Mouse (Mus musculus): ENCODE measurements around the gene Lpin2. TPM values are rescaled to one million over a fixed set of nuclear protein-coding genes. Genes with fewer than 3 reads are reported as not detected.

Lpin2 gene
- total and polyA plus RNA-seq, 2 experiments from 2014 or later = 8.5 to 22.2 TPM

DNA sequence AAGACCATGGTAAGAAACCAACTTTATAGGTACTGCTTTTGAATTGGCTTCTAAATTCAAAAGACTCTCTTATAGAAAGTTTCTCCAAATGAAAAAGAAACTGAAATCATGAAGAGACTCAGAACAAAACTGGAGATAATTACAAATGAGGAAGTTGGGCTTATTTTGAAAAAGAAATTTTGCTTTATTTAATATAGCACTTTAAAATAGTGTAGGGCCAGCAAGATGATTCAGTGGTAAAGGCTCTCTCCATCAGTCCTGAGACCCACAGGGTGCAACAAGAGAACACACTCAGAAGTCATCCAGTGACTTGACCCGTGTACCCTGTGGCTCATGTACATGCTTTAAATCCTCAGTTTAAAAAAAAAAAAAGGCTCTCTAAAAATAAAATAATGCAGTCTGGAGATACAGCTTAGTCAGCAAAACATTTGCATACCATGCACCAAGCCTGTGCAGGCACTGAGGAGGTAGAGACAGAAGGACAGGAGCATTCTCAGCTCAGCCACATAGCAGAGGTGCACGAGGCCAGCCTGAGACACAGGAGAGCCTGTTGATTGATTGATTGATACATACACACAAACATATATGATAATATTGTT lies 33.0 kb downstream of the Lpin2 start:
- DNase-seq (ENCODE audit: low spot score) = no peak
- H3K4me3 ChIP-seq (ENCODE audit: low read depth, low read length) = no peak overlapping the region
- no peak overlapping the region for H3K27ac ChIP-seq (ENCODE audit: low read depth)
- 38% methylated on average over 2 of the region's 2 CpGs for WGBS
- no peaks in the 10 kb centered on the region; the same call in 1 of the 2 replicates for H3K9me3 ChIP-seq (replicated peaks; ENCODE audit: control insufficient read depth, low read length)
- peaks cover 5% of the 10 kb centered on the region for H3K36me3 ChIP-seq (replicated peaks; ENCODE audit: control insufficient read depth, insufficient read depth, low read length)
- peaks cover 16% of the 10 kb centered on the region; the same call in 1 of the 2 replicates for H3K4me1 ChIP-seq (ENCODE audit: control insufficient read depth, insufficient read depth)
- ATAC-seq (ENCODE audit: insufficient read depth, low read depth) = no peak
- TF ChIP-seq CTCF (IDR thresholded peaks at IDR 0.05; ENCODE audit: low read depth) (no peak), EP300 (IDR thresholded peaks at IDR 0.05; ENCODE audit: low read depth) (no peak)
- H3K9ac ChIP-seq (replicated peaks; ENCODE audit: low read depth, low read length) = no peak overlapping the region
- no peaks in the 10 kb centered on the region for H3K27me3 ChIP-seq (ENCODE audit: control insufficient read depth, insufficient read depth, low read length)
- no peak overlapping the region for H3K4me2 ChIP-seq (ENCODE audit: low read depth, low read length)

DNA sequence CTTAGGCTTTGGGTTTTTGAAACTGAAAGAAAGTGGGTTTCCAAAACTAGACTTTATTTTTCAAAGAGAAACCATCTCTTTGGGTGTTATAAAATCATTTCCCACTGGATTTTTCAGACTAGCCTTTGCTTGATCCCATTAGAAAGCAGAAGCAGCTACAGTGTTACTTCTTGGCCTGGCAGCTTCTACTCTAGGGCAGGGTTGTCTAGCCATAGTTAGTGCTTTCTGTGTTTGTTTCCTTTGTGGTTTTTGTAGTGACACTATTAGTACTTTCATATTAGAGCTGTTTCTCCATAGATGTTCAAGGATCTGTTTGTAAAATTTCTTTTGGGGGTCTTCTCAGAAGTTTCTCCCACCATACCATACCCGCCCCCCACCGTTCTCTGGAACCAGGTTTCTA lies 33.9 kb downstream of the Lpin2 start:
- H3K9ac ChIP-seq (replicated peaks; ENCODE audit: low read depth, low read length) = no peak overlapping the region
- peaks cover 20% of the 10 kb centered on the region; the same call in 1 of the 2 replicates for H3K4me1 ChIP-seq (ENCODE audit: control insufficient read depth, insufficient read depth)
- WGBS = 89% methylated on average over 2 of the region's 2 CpGs
- no peak overlapping the region for H3K27ac ChIP-seq (ENCODE audit: low read depth)
- TF ChIP-seq EP300 (IDR thresholded peaks at IDR 0.05; ENCODE audit: low read depth) = no peak
- TF ChIP-seq CTCF (IDR thresholded peaks at IDR 0.05; ENCODE audit: low read depth) = no peak
- H3K27me3 ChIP-seq (ENCODE audit: control insufficient read depth, insufficient read depth, low read length) = no peaks in the 10 kb centered on the region
- DNase-seq (ENCODE audit: low spot score) (no peak), ATAC-seq (ENCODE audit: insufficient read depth, low read depth) (no peak)
- no peak overlapping the region for H3K4me2 ChIP-seq (ENCODE audit: low read depth, low read length)
- peaks cover 5% of the 10 kb centered on the region for H3K36me3 ChIP-seq (replicated peaks; ENCODE audit: control insufficient read depth, insufficient read depth, low read length)
- H3K9me3 ChIP-seq (replicated peaks; ENCODE audit: control insufficient read depth, low read length) = no peaks in the 10 kb centered on the region; the same call in 1 of the 2 replicates
- H3K4me3 ChIP-seq (ENCODE audit: low read depth, low read length) = no peak overlapping the region

- Histone ChIP-seq H3K36me3 (replicated peaks; ENCODE audit: control insufficient read depth, insufficient read depth, low read length) (peaks cover 5% of the 10 kb centered on the region), H3K27ac (ENCODE audit: low read depth) (no peak overlapping the region), H3K9ac (replicated peaks; ENCODE audit: low read depth, low read length) (no peak overlapping the region), H3K4me3 (ENCODE audit: low read depth, low read length) (no peak overlapping the region), H3K4me1 (ENCODE audit: control insufficient read depth, insufficient read depth) (peaks cover 24% of the 10 kb centered on the region; the same call in 1 of the 2 replicates), H3K9me3 (replicated peaks; ENCODE audit: control insufficient read depth, low read length) (no peaks in the 10 kb centered on the region; the same call in 1 of the 2 replicates), H3K27me3 (ENCODE audit: control insufficient read depth, insufficient read depth, low read length) (no peaks in the 10 kb centered on the region), H3K4me2 (ENCODE audit: low read depth, low read length) (no peak overlapping the region)
- TF ChIP-seq EP300 (IDR thresholded peaks at IDR 0.05; ENCODE audit: low read depth) (no peak), CTCF (IDR thresholded peaks at IDR 0.05; ENCODE audit: low read depth) (no peak)
- WGBS = 83% methylated on average over 5 of the region's 5 CpGs
- ATAC-seq (ENCODE audit: insufficient read depth, low read depth) (no peak), DNase-seq (ENCODE audit: low spot score) (no peak)
Observed at GRCm38 (mm10) chr17:71217111-71217685, 34.8 kb downstream of the Lpin2 start.

GRCm38 (mm10) chr17:71221383-71221782 lies 39.0 kb downstream of the Lpin2 start:
- peak; percentile 82 for ATAC-seq (ENCODE audit: insufficient read depth, low read depth)

GRCm38 (mm10) chr17:71223676-71224075 lies 41.3 kb downstream of the Lpin2 start:
- H3K4me3 ChIP-seq (ENCODE audit: low read depth, low read length) = no peak overlapping the region
- H3K27me3 ChIP-seq (ENCODE audit: control insufficient read depth, insufficient read depth, low read length) = no peaks in the 10 kb centered on the region
- peaks cover 25% of the 10 kb centered on the region; the same call in 1 of the 2 replicates for H3K4me1 ChIP-seq (ENCODE audit: control insufficient read depth, insufficient read depth)
- H3K9me3 ChIP-seq (replicated peaks; ENCODE audit: control insufficient read depth, low read length) = no peaks in the 10 kb centered on the region
- H3K9ac ChIP-seq (replicated peaks; ENCODE audit: low read depth, low read length) = no peak overlapping the region
- ATAC-seq (ENCODE audit: insufficient read depth, low read depth) (no peak), DNase-seq (ENCODE audit: low spot score) (no peak)
- no peaks in the 10 kb centered on the region for H3K36me3 ChIP-seq (replicated peaks; ENCODE audit: control insufficient read depth, insufficient read depth, low read length)
- 63% methylated on average over 5 of the region's 5 CpGs for WGBS
- no peak for TF ChIP-seq EP300 (IDR thresholded peaks at IDR 0.05; ENCODE audit: low read depth)
- no peak for TF ChIP-seq CTCF (IDR thresholded peaks at IDR 0.05; ENCODE audit: low read depth)
- H3K4me2 ChIP-seq (ENCODE audit: low read depth, low read length) = no peak overlapping the region
- no peak overlapping the region for H3K27ac ChIP-seq (ENCODE audit: low read depth)

More at GRCm38 (mm10) chr17:71221383-71221782, 39.0 kb downstream of the Lpin2 start:
- no peak overlapping the region for H3K4me3 ChIP-seq (ENCODE audit: low read depth, low read length)
- no peak overlapping the region for H3K4me2 ChIP-seq (ENCODE audit: low read depth, low read length)
- no peak overlapping the region for H3K9ac ChIP-seq (replicated peaks; ENCODE audit: low read depth, low read length)
- H3K36me3 ChIP-seq (replicated peaks; ENCODE audit: control insufficient read depth, insufficient read depth, low read length) = peaks cover 5% of the 10 kb centered on the region
- no peaks in the 10 kb centered on the region for H3K27me3 ChIP-seq (ENCODE audit: control insufficient read depth, insufficient read depth, low read length)
- DNase-seq (ENCODE audit: low spot score) = peak; percentile 65
- peaks cover 25% of the 10 kb centered on the region; the same call in 1 of the 2 replicates for H3K4me1 ChIP-seq (ENCODE audit: control insufficient read depth, insufficient read depth)
- no peaks in the 10 kb centered on the region; the same call in 1 of the 2 replicates for H3K9me3 ChIP-seq (replicated peaks; ENCODE audit: control insufficient read depth, low read length)
- H3K27ac ChIP-seq (ENCODE audit: low read depth) = peak overlapping the region; percentile 37; the same call in 1 of the 2 replicates
- TF ChIP-seq CTCF (IDR thresholded peaks at IDR 0.05; ENCODE audit: low read depth) = no peak
- no peak for TF ChIP-seq EP300 (IDR thresholded peaks at IDR 0.05; ENCODE audit: low read depth)
- WGBS = 71% methylated on average over 3 of the region's 3 CpGs

Data from heart, postnatal 0 days (tissue).